Mouse (Mus musculus): Measurements from ENCODE around the gene Olfr60.

GRCm38 (mm10) chr7:140361571-140361970 is at the start of gene Olfr60:
- TF ChIP-seq TCF3 (IDR thresholded peaks at IDR 0.05; ENCODE audit: insufficient read length, low read depth) (no peak), POLR2A (IDR thresholded peaks at IDR 0.05; ENCODE audit: insufficient read length, low read depth) (no peak), POLR2AphosphoS2 (IDR thresholded peaks at IDR 0.05; ENCODE audit: insufficient read length, low read depth) (no peak)
